Mouse (Mus musculus) spleen, adult 2 months (tissue): Measurements from ENCODE around the gene Herc6.

Experiments
- CTCF ChIP-seq: fragments of 200-500 bp; IDR thresholded peaks from 2 replicates; pipeline ENCODE4 v1.5.1; 2011; ENCODE audit warnings: mild to moderate bottlenecking, inconsistent platforms; ENCODE audit not compliant: insufficient read depth, insufficient read length, insufficient replicate concordance; ENCODE audit errors: extremely low read depth
- POLR2A ChIP-seq: fragments of 200-500 bp; IDR thresholded peaks from 2 replicates; pipeline ENCODE4 v1.6.1; 2011; ENCODE audit warnings: low read depth, low read length, inconsistent platforms

DNA sequence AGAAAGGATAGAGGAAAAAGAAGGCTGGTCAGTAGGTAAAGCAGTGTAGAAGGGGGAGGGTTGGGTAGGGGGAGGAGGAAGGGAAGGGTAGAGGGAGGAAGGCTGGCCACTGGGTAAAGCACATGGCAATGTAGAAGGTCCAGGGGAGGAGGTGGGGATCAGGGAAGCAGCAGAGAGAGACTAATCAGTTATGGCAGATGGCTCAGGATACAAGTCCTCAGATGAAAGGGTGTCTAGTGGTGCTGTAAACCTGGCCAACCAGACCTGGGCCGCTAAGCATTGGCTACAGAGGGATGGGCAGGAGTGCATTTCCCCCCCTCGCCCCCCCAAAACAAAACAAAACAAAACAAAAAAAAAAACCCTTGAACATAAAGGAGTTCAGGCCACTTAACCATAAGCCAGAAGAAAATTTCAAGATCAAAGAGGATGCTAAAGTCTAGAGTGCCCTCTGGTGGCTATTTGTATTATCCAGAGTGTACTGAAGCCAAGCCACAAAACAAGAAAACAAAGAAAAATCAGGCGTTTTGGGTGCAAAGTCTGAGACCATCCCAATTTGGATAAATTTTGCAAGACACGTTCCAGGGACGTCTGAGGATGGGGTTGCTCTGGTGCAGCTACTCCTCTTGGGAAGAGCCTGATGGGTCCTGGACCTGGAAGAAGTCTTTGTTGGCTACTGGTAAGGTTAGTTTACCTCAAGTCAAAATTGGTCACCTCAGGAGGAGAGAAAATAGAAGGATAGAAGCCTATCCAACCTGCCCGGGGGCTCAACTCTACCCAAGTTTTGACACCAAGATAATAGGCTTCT is 10.4 kb upstream of the Herc6 start:
- TF ChIP-seq POLR2A (no peak), CTCF (no peak)
